Mouse (Mus musculus): ENCODE results near the gene Olfr718-ps1. TPM values are rescaled to one million over a fixed set of nuclear protein-coding genes. Genes with fewer than 3 reads are reported as not detected.

Gene Olfr718-ps1
- total RNA-seq, 2 experiments from 2014 or later: not detected

GRCm38 (mm10) chr5:143130342-143130741 lies 17.0 kb downstream of the Olfr718-ps1 start:
- peak; percentile 66; the same call in 1 of the 2 replicates for ATAC-seq (replicated peaks; ENCODE audit: low FRiP score, poor library complexity, severe bottlenecking)

DNA sequence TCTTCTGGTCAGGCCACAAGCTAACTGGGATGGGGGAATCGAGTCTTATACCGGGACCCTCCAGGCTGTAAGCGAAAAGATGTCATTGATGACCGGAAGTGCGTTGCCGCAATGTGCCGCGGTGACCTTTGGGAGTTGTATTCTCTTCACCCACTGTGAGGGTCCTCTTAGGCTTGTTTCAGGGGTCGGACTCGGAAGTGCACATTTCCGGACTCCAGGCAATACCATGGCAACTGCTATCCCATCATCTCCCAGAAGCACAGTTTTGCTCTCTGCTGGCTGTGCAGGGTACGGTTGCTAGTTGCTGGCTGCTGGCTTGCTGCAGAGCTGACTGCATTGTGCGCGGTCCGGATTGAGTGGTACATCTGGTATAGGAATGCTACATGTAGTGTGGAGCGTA lies 18.3 kb downstream of the Olfr718-ps1 start:
- no peak for ATAC-seq (replicated peaks; ENCODE audit: low FRiP score, poor library complexity, severe bottlenecking)

GRCm38 (mm10) chr5:143127837-143128236 lies 19.5 kb downstream of the Olfr718-ps1 start:
- ATAC-seq (replicated peaks; ENCODE audit: low FRiP score, poor library complexity, severe bottlenecking): no peak

DNA sequence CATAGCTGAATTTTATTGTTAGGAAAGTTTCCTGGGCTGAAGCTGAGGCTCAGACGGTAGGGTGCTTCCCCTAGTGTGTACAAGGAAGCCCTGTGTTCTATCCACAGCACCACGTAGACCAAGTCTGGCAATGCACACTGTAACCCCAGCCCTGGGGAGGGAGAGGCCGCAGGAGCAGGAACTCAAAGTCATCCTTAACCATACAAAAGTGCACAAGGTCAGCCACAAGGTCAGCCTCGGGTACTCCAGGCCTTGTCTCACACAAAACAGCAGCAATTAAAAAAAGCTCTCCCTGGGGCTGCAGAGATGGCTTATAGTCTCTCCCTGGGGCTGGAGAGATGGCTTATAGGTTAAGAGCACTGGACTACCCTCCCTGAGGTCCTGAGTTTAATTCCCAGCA lies 20.5 kb downstream of the Olfr718-ps1 start:
- ATAC-seq (replicated peaks; ENCODE audit: low FRiP score, poor library complexity, severe bottlenecking): no peak

GRCm38 (mm10) chr5:143126089-143126488 lies 21.3 kb downstream of the Olfr718-ps1 start:
- ATAC-seq (replicated peaks; ENCODE audit: low FRiP score, poor library complexity, severe bottlenecking): no peak

- no peak for ATAC-seq (replicated peaks; ENCODE audit: low FRiP score, poor library complexity, severe bottlenecking)
Measured at GRCm38 (mm10) chr5:143125601-143126000, 21.8 kb downstream of the Olfr718-ps1 start.

- ATAC-seq (replicated peaks; ENCODE audit: low FRiP score, poor library complexity, severe bottlenecking): no peak
Measured at GRCm38 (mm10) chr5:143124805-143125378, 22.5 kb downstream of the Olfr718-ps1 start.

GRCm38 (mm10) chr5:143122673-143123072 lies 24.7 kb downstream of the Olfr718-ps1 start:
- ATAC-seq (replicated peaks; ENCODE audit: low FRiP score, poor library complexity, severe bottlenecking): no peak

DNA sequence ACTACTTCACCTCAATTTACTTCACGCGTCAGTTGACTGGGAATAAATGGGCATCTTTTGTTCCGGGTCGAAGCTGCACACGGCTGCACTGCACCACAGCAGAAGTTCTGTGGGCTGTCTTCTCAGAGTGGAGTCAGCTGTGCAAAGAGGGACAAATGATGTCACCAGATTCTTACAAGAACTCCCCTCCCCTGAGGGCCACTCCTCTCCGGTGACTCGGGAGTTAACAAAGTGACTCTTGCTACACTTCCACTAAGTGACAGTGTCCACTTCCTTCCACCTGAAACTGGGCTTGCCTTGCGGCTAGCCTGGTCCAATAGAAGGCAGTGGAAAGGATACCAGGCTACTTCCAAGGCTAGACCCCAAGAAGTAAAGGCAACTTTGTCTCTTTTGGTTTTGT lies 25.3 kb downstream of the Olfr718-ps1 start:
- ATAC-seq (replicated peaks; ENCODE audit: low FRiP score, poor library complexity, severe bottlenecking): no peak

DNA sequence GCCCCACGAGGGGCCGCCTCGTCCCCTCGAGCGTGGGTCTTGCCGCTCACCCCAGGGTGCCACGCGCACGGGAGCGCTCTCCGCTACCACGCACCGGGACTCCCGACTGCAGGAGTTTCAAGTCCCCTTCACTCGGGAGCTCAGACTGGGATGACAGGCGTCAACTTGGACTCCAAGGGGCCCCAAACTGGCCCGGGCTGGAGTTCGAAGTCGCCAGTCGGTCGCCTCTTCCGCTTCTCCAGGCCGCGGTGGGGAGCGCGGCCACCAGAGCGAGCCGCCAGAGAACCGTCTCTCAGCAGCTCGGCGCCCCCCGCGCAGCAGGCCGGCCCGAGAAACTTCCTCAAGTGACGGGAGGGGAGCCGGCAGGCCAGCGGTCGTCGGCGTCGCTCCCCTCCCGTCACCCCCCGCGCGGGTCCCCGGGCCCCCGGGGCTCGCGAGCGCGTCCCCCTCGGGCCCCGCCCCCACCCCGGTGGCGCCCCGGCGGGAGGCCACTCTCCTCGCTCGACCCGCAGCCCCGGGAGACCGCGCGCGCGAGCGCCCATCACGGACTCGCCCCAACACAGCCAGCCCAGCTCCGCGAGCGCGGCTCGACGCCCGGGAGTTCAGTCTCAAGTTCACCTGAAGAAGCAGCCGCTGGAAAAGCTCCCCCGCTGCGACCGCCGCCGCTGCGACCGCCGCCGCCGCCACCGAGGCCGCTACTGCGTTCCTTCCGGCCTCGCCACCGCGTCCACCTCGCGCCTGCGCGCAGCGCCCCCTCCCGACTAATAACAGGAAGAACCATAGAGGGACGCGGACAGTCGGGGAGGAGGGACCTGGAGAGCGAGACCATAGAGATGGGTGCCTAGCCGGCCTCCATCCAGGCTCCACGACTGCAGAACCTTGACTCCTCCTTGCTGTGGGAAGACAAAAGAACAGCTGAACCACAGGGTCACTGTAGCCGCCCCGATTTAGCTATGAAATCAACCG lies 34.8 kb downstream of the Olfr718-ps1 start, which contains the start of gene Rnf216:
TSS of gene Rnf216 (minus strand) at position 714 of the 966 bp plus-strand sequence.
- ATAC-seq (replicated peaks; ENCODE audit: low FRiP score, poor library complexity, severe bottlenecking): peak; percentile 94

- no peak for ATAC-seq (replicated peaks; ENCODE audit: low FRiP score, poor library complexity, severe bottlenecking)
Measured at GRCm38 (mm10) chr5:143106842-143107241, 40.5 kb downstream of the Olfr718-ps1 start.

DNA sequence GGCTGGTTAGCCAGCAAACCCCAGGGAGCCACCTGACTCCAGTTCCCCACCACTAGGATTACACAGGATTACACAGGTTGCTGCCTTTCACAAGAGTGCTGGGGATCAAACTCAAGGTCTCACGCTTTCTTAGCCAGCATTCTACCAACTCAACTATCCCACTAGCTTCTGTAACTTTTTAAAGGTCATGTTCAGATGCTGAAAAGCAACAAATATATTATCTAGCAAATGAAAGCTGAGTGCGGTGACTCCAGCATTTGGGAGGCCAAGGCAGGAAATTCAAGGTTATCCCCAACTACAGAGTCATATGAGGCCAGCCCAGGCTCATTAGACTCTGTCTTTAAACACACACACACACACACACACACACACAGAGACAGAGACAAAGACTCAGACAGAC lies 44.1 kb downstream of the Olfr718-ps1 start:
- no peak for ATAC-seq (replicated peaks; ENCODE audit: low FRiP score, poor library complexity, severe bottlenecking)

GRCm38 (mm10) chr5:143101626-143102025 lies 45.8 kb downstream of the Olfr718-ps1 start:
- no peak; the same call in 1 of the 2 replicates for ATAC-seq (replicated peaks; ENCODE audit: low FRiP score, poor library complexity, severe bottlenecking)

DNA sequence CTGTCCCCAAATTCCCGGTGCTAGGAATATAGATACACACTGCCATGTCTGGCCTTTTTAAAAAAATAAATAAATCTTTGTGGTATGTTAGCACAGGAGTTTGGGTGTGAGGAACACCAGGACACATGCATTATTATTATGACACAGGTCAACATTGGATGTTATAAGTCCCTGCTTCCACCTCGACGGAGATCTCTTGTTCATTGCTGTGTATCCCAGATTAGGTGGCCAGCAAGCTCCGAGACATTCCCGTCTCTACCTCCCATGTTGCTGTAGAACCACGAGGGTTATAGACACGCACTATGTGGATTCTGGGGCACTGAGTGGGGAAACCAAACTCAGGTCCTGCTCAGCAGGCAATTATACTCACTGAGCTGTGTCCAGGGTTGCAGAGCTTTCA lies 52.1 kb downstream of the Olfr718-ps1 start:
- no peak for ATAC-seq (replicated peaks; ENCODE audit: low FRiP score, poor library complexity, severe bottlenecking)

GRCm38 (mm10) chr5:143092891-143093290 lies 54.5 kb downstream of the Olfr718-ps1 start:
- ATAC-seq (replicated peaks; ENCODE audit: low FRiP score, poor library complexity, severe bottlenecking): no peak

DNA sequence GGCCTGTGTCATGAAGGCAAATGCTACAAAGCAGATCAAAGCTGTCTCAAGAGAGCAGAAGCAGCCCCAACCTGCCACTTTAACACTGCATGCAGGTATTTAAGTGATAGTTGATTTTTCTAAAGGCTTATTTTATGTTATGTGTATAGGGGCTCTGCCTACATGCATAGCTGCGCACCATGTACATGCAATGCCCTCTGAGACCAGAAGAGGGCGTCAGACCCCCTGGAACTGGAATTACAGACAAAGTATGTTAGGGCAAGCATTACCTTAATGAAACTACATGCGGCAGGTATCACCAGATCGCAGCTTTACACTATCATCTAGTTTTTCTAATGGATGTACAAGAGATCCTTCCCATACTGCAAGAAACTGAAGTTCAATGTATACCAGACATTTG lies 62.5 kb downstream of the Olfr718-ps1 start:
- 0 out of 2 replicates have a peak, but pooled peaks have one; percentile 37 for ATAC-seq (replicated peaks; ENCODE audit: low FRiP score, poor library complexity, severe bottlenecking)

Other genes starting within 250 kb of the Olfr718-ps1 start
- 4,902 and 5,552 TPM in 2 replicates for gene Actb, start 240.8 kb downstream of the Olfr718-ps1 start, total RNA-seq (2015; ENCODE audit: low replicate concordance)
- 1,509 and 1,723 TPM in 2 replicates for gene Actb, start 240.8 kb downstream of the Olfr718-ps1 start, total RNA-seq (2017; ENCODE audit: low replicate concordance)
- 0.84 TPM in 1 of 2 replicates, not detected in the other for gene Fscn1, start 187.2 kb downstream of the Olfr718-ps1 start, total RNA-seq (2015; ENCODE audit: low replicate concordance)
- 5.1 TPM in 1 of 2 replicates, not detected in the other for gene Fscn1, start 187.2 kb downstream of the Olfr718-ps1 start, total RNA-seq (2017; ENCODE audit: low replicate concordance)
- gene Rnf216, start 34.6 kb downstream of the Olfr718-ps1 start, total RNA-seq (2015; ENCODE audit: low replicate concordance): 31.0 and 33.1 TPM in 2 replicates
- 31.1 and 45.7 TPM in 2 replicates for gene Rnf216, start 34.6 kb downstream of the Olfr718-ps1 start, total RNA-seq (2017; ENCODE audit: low replicate concordance)
- 1.4 and 3.4 TPM in 2 replicates for gene Rbak, start 33.2 kb upstream of the Olfr718-ps1 start, total RNA-seq (2015; ENCODE audit: low replicate concordance)
- 0.39 and 1.4 TPM in 2 replicates for gene Rbak, start 33.2 kb upstream of the Olfr718-ps1 start, total RNA-seq (2017; ENCODE audit: low replicate concordance)
- gene Spdye4b, start 33.4 kb upstream of the Olfr718-ps1 start, total RNA-seq (2015; ENCODE audit: low replicate concordance): not detected in 2 replicates
- gene Spdye4b, start 33.4 kb upstream of the Olfr718-ps1 start, total RNA-seq (2017; ENCODE audit: low replicate concordance): not detected in 2 replicates
- not detected in 2 replicates for gene Spdye4a, start 79.3 kb upstream of the Olfr718-ps1 start, total RNA-seq (2015; ENCODE audit: low replicate concordance)
- not detected in 2 replicates for gene Spdye4a, start 79.3 kb upstream of the Olfr718-ps1 start, total RNA-seq (2017; ENCODE audit: low replicate concordance)
- gene Zfp12, start 87.6 kb upstream of the Olfr718-ps1 start, total RNA-seq (2015; ENCODE audit: low replicate concordance): 0.36 TPM in 1 of 2 replicates, not detected in the other
- gene Zfp12, start 87.6 kb upstream of the Olfr718-ps1 start, total RNA-seq (2017; ENCODE audit: low replicate concordance): 0.68 and 1.7 TPM in 2 replicates
- 0.36 TPM in 1 of 2 replicates, not detected in the other for gene Zfp316, start 122.4 kb upstream of the Olfr718-ps1 start, total RNA-seq (2015; ENCODE audit: low replicate concordance)
- 0.64 and 0.76 TPM in 2 replicates for gene Zfp316, start 122.4 kb upstream of the Olfr718-ps1 start, total RNA-seq (2017; ENCODE audit: low replicate concordance)
- not detected in 2 replicates for gene Zfp853, start 146.0 kb upstream of the Olfr718-ps1 start, total RNA-seq (2015; ENCODE audit: low replicate concordance)
- gene Zfp853, start 146.0 kb upstream of the Olfr718-ps1 start, total RNA-seq (2017; ENCODE audit: low replicate concordance): not detected in 2 replicates
- 14.7 and 20.9 TPM in 2 replicates for gene E130309D02Rik, start 167.8 kb upstream of the Olfr718-ps1 start, total RNA-seq (2015; ENCODE audit: low replicate concordance)
- gene E130309D02Rik, start 167.8 kb upstream of the Olfr718-ps1 start, total RNA-seq (2017; ENCODE audit: low replicate concordance): 7.8 and 8.2 TPM in 2 replicates
- 16.6 and 43.6 TPM in 2 replicates for gene Zdhhc4, start 181.7 kb upstream of the Olfr718-ps1 start, total RNA-seq (2015; ENCODE audit: low replicate concordance)
- gene Zdhhc4, start 181.7 kb upstream of the Olfr718-ps1 start, total RNA-seq (2017; ENCODE audit: low replicate concordance): 11.6 and 29.8 TPM in 2 replicates
- not detected in 2 replicates for gene Grid2ip, start 209.8 kb upstream of the Olfr718-ps1 start, total RNA-seq (2015; ENCODE audit: low replicate concordance)
- not detected in 2 replicates for gene Grid2ip, start 209.8 kb upstream of the Olfr718-ps1 start, total RNA-seq (2017; ENCODE audit: low replicate concordance)